Mouse (Mus musculus) urinary bladder, postnatal 14 days (tissue): ENCODE results near the gene Ndufs7.

Experiments
- DNase-seq: peaks from one replicate; pipeline ENCODE4 v3.0.0; 2021; ENCODE audit warnings: low spot score

Gene Ndufs7

DNA sequence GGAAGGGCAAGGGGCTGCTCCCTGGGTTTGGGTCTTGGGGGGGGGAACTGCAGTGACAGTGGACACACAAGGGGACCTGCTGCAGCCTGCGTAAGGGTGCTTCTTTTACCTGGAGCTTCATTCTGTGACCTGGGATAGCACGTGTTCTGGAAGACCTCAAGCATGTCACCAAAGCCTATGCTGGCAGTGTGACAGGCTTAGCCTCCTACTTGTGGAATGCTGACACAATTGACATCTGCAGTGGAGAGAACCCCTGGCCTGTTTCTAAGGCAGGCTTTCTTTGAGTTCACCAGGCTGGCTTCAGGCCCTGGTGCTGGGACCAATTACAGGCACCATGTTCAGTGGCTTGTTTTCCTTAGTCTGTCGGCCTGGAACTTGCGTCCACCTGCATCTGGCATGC is 45.4 kb downstream of the Ndufs7 start:
- DNase-seq = no peak

DNA sequence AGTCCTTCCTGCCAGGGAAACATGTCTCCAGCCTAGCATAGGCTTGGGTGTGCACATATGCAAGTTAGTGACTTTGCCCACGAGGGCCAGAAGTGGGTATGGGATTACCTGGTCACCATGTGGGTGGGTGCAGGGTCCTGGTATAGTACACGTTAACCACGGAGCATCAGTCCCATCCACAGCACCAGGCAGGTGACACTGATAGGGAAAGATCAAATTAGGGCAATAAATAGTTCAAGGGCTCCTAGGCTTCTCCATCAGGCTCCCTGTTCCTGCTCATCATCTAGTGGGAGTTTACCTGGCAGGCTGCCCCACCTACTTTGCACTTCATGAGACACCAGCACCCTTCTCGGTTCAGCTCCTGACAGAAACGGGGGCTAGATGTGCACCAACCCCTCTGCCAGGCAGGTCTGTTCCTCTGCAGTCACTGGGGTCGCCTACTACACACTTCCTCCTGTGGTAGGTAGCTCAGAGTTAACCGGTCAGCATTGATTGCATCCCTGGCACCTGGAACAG is 45.9 kb downstream of the Ndufs7 start:
- DNase-seq = no peak

DNA sequence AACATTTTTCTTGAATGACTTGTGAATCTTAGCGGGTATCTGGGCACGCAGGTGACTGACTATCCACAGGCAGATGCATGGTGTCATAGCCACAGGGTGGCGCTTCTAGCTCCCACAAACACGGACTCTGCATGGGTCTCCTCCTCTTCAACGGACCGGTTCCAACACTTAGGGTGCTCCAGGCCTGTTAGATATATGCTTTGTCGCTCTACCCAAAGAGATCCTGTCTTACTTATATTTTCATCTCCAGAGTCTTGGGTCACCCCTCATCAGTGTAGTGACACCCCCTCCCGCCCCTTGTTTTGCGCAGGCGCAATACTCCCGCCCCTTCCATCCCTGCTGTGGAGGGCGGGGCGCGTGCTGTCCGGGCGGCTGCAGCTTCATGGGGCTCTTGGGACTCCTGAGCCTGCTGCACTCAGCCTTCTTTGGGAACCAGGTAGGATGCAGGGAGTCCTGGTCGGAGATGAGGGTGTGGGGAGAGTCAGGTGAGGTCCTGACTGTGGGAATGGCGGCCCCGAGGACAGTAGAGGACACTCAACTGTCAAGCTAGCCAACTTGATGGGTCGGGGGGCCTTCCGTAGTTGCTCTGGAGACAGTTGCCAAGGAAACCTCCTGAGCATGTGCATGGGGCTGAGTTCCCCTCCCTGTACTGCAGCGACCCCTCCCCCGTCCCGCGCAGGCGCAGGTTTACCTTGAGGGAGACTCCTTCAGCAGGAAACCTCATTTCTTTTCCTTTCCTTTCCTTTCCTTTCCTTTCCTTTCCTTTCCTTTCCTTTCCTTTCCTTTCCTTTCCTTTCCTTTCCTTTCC is 46.9 kb downstream of the Ndufs7 start, which contains the start of gene Apc2:
Gene Apc2 (plus strand): TSS at position 360 of the 808 bp plus-strand sequence.
- DNase-seq = peak; percentile 67

DNA sequence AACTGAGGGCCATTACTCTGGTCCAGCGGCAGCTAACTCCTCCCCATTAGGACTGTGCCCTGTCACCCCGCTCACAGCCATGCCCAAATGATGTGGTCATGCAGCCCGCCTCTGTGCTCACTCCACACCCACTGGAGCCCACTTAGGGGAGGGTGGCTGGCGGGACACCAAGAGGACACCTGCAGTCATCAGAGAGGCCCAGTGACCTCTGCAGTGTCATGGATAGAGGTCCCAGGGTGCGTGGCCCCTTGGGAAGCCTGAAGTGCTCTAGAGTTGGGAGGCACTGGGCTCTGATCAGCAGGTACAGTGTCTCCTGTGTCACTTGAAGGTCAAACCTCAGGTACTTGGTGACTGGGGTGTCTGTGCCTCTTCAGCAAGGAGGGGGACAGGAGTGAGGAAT is 47.9 kb downstream of the Ndufs7 start:
- no peak for DNase-seq

DNA sequence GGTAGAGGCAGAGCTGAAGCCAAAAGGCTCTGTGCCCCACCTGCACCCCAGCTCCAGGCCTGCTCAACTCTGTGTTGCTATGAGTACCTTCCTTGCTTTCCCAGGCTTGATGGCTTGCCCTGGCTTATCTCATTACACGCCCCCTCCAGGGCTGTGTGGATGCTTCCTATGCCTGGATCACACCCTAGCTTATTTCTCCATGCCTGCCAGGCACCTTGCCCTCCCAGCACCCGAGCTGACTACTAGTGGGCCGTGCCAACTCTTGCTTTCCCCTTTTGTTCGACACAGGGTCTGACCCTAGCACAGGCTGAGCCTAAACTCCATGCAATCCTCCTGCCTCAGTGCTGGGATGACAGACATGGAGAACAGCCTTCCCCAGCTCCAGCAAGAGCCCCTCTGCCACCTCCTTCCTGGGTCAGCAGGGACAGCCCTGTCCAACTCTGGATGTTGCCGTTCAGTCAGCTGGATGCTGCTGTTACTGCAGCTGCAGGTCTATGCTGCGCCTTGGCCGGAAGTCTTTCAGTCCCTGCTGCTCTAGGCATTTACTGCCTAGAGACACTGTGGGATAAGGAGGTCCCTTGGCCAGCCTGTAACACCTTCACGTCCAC is 48.7 kb downstream of the Ndufs7 start:
- no peak for DNase-seq

DNA sequence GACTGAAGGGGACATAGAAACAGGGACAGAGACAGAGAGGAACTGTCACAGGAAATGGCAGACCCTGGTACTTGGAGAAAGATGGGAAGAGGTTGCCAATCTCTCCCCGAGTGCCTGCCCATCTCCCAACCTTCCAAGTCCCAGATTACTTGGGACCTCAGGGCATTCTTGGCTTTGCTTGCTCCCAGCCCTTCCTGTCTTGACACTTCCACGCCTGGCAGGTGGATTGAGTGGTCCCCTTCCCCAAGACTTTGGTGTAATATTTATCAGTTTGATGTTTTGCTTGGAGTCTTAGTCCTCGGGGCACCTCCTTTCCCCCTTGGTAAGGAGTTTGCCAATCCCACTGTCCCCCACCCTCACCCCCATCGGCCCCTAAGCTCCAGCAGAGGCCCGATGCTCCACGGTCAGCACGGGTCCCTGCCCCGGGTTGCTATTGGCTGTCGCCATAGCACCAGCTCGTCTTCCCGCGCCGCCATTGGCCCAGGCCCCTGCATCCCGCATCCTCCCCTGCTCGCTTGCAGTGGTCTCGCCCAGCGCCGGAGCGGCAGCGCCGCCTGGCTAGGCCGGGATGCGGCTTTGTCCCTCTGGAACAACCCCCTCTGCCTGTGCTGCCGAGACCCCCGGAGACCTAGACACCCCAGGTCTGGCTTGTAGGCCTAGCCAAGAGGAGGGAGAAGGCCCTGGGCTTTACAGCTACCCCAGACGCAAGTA is 49.8 kb downstream of the Ndufs7 start:
- no peak for DNase-seq

DNA sequence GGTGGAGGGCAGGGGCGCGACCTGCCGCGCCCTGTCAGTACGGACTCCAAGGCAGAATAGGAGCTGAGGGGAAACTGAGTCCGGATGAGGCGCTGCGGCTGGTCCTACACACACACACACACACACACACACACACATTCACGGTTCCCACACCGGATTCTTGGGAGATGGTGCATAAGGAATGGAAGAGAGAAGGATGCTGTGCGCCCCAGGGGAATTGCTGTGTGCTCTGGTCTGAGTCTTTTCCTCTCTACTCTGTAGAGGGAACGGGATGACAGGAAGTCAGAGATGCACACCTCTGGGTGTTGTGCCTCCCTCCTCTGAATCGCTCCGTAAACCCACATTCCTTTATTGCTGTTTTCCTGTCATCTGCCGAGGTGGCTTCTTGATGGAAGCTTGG is 50.4 kb downstream of the Ndufs7 start:
- DNase-seq = no peak

DNA sequence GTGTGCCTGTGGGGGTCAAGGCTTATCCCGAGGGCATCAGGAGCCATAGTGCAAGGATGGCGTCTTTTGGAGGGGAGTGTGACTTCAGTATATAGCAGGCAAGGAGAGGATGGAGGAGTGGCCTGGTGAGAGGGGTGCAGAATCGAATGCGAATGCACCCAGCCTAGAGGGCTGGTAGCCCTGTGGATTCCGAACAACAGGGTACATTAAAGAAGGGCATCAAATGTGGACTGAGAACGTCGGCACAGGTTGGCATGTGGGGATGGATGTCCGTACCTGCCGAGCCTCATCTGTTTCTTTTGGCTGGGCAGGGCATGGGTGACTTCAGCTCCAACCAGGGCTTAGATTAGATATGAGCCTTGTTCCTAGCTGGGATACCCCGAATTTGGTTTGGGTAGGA is 50.9 kb downstream of the Ndufs7 start:
- DNase-seq = no peak

DNA sequence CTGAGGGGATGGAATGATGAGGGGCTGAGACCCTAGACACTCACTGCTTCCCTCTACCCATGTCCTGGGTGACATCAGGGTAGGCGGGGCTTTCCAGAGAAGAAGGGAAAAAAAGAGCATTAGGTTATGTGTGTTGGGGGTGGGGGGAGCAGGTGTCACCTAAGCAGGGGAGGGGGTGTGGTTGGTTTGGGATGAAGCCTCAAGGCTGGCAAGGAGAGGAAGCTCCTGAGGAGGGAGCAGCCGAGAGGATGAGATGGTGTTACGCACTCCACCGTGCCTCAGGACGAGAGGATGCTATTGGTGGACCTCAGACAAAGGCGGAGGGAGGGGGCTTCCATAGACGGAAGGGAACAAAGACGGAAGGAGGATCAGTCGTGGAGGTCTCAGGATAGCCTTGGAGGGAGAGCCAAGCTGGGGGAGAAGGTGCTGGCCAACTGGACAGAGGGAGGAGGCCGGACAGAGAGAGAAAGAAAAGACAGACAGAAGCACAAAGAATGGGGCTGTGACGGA is 51.8 kb downstream of the Ndufs7 start:
- DNase-seq = no peak

DNA sequence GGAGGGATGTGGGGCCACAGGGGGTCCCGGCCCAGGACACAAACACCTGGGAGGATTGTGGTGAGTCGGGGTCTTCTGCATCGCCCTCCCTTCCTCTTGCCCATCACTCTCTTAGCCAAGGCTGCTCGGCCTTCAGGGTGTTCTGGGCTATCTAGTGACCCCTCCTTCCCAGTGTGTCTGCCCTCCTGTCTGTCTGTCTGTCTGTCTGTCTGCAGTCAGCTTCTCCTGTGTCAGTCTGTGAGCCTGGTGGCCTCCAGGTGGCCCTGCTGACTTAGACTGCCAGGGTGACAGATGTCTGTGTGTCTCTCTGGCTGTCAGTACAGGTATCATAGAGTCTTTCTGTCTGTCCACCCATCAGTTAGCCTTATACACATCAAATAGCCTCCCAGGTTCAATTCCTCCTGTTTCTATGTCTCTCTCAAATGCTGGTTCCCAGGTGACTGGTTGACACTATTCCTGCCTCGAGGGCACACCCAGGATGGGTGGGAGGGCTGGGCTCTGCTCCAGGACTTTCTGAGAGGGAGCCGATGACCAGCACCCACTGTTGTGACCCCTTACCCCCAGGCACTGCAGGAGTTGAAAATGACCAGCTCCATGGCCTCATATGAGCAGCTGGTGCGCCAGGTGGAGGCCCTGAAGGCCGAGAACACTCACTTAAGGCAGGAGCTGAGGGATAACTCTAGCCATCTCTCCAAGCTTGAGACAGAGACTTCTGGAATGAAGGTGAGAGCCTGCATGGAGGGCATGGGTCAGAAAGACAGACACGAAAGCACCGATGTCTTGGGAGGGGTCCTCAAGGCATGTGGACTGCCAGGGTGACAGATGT is 52.5 kb downstream of the Ndufs7 start:
- no peak for DNase-seq

DNA sequence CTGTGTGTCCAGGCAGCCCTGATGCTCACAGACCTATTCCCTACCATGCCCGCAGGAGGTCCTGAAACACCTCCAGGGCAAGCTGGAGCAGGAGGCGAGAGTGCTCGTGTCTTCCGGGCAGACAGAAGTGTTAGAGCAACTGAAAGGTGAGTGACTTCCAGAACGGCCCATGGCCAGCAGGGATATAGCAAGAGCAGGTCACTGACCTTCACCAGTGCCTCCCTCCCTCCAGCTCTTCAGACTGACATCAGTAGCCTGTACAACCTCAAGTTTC is 53.1 kb downstream of the Ndufs7 start:
- DNase-seq = no peak

DNA sequence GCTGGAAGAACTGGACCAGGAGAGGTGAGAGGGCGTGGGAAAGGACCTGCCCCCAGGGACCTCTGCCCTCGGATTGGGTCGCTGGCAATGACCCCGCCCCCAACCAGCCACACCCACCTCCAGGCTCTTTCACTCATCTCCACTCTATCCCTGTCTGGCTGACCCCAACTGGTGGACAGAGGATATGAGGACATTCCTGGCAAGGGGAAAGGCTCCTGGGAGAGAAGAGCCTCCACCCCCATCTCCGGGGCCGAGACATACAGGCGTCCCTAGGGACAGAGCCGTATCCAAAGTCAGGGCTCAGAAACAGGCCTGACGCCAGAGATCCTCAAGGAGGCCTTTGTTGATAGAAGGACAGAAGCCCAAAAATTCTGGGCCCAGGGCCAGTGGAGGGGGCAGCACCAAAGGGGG is 53.6 kb downstream of the Ndufs7 start:
- peak; percentile 57 for DNase-seq

DNA sequence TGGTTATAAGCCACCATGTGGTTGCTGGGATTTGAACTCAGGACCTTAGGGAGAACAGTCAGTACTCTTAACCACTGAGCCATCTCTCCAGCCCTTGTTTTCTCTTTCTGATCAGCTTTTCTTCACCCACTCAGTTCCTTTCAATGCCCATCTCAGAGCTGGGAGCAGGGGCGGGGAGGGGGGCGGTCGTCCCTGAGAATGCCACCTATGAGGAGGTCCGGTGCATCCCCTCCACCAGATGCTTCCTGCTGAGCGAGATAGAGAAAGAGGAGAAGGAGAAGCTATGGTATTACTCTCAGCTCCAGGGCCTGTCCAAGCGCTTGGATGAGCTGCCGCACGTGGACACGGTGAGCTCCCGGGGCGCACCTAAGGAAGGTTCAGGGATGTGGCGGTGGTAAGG is 55.5 kb downstream of the Ndufs7 start:
- no peak for DNase-seq

DNA sequence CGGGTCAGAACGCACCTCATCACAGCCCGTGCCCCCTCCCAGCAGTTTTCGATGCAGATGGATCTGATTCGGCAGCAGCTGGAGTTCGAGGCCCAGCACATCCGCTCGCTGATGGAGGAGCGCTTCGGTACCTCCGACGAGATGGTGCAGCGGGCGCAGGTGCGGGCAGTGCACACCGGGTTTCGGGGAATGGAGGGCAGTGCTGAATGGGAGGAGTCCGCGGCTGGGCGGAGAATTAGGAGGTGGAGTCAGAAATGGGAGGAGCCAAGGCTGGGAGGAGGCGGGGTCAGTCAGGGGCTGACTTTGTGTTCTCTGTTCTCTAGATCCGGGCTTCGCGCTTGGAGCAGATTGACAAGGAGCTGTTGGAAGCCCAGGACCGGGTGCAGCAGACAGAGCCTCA is 55.9 kb downstream of the Ndufs7 start:
- no peak for DNase-seq
